Mouse (Mus musculus) left cerebral cortex, adult 8-10 months (tissue): ENCODE data around the gene Fam174b. TPM values are rescaled to one million over a fixed set of nuclear protein-coding genes. Genes with fewer than 3 reads are reported as not detected.

ENCODE experiments used
- DNase-seq, 2 experiments: peaks; one replicate each; pipeline ENCODE4 v3.0.0; 2022; ENCODE audit warnings: low spot score in 2 of 2
- microRNA-seq, 2 experiments: library from miRNA; unstranded; fragments of <30 nt; microRNA quantifications; one replicate each; pipeline ENCODE4 v1.2.0; 2022
- total RNA-seq, 4 experiments: library from RNA; stranded (reverse); gene quantifications; 2 replicates each; pipeline ENCODE4 v1.2.4; 2022

The Fam174b gene
- total RNA-seq, 4 experiments from 2014 or later = 27.2 to 33.8 (median 30.0) TPM

GRCm38 (mm10) chr7:73813887-73814286, 73.8 kb downstream of the Fam174b start:
- no peak for DNase-seq

GRCm38 (mm10) chr7:73814454-73814853, 74.4 kb downstream of the Fam174b start:
- DNase-seq = no peak

GRCm38 (mm10) chr7:73816255-73816996, 76.3 kb downstream of the Fam174b start:
- DNase-seq = no peak

GRCm38 (mm10) chr7:73819366-73819765, 79.3 kb downstream of the Fam174b start:
- DNase-seq = no peak

Small RNA genes within 50 kb of the gene (microRNA-seq; reads per million reads assigned to microRNA genes)
- gene Mir7234 = 0 reads per million in 2 experiments

Other genes starting within 250 kb of the Fam174b start
- 10 to 100 TPM; 45.2 to 57.4 (median 48.6) TPM for gene Chd2, start 198.5 kb upstream of the Fam174b start, total RNA-seq